Mouse (Mus musculus): ENCODE data around the gene Tbx21.

- TF ChIP-seq FLI1 (IDR thresholded peaks at IDR 0.05; ENCODE audit: low read length) = no peak
- no peak for TF ChIP-seq GATA1 (IDR thresholded peaks at IDR 0.05; ENCODE audit: borderline replicate concordance, low read length)
Measured at GRCm38 (mm10) chr11:97148591-97148990, 33.5 kb upstream of the Tbx21 start.
